Mouse (Mus musculus): ENCODE data around the gene Cx3cr1. TPM values are rescaled to one million over a fixed set of nuclear protein-coding genes. Genes with fewer than 3 reads are reported as not detected.
"Not testable (repeated sequence)": the region's sequence is repeated elsewhere in the genome, so short reads cannot be mapped to it uniquely, and the experiment has no call there.

Gene Cx3cr1
- polyA plus RNA-seq, 1 experiment from 2014 or later: 3.5 TPM

- DNase-seq: no peak
- Histone ChIP-seq H3K4me1 (replicated peaks) (peaks cover 9% of the 10 kb centered on the region), H3K9me3 (replicated peaks) (no peaks in the 10 kb centered on the region), H3K27ac (no peak overlapping the region), H3K27me3 (peaks cover 2% of the 10 kb centered on the region; the same call in 1 of the 2 replicates), H3K36me3 (no peaks in the 10 kb centered on the region), H3K9ac (no peak overlapping the region), H3K4me3 (replicated peaks) (no peak overlapping the region), H3K4me2 (no peak overlapping the region)
- ATAC-seq (ENCODE audit: low read depth): no peak
- 74% methylated on average over 5 of the region's 5 CpGs for WGBS (ENCODE audit: insufficient replicate concordance)
Observed at GRCm38 (mm10) chr9:120024625-120025024, 45.1 kb downstream of the Cx3cr1 start.

GRCm38 (mm10) chr9:120024171-120024570 is 45.5 kb downstream of the Cx3cr1 start:
- DNase-seq (no peak), ATAC-seq (ENCODE audit: low read depth) (no peak)
- 64% methylated on average over 10 of the region's 10 CpGs for WGBS (ENCODE audit: insufficient replicate concordance)
- H3K4me3 ChIP-seq (replicated peaks): no peak overlapping the region
- H3K4me1 ChIP-seq (replicated peaks): peaks cover 9% of the 10 kb centered on the region
- H3K27ac ChIP-seq: no peak overlapping the region
- H3K9ac ChIP-seq: no peak overlapping the region
- no peak overlapping the region for H3K4me2 ChIP-seq
- no peaks in the 10 kb centered on the region for H3K36me3 ChIP-seq
- no peaks in the 10 kb centered on the region for H3K9me3 ChIP-seq (replicated peaks)
- H3K27me3 ChIP-seq: peaks cover 2% of the 10 kb centered on the region; the same call in 1 of the 2 replicates

- WGBS (ENCODE audit: insufficient replicate concordance): 71% methylated on average over 18 of the region's 18 CpGs
- H3K9me3 ChIP-seq (replicated peaks): no peaks in the 10 kb centered on the region
- DNase-seq: no peak
- no peak within 1 kb of the TSS for H3K9ac ChIP-seq
- no peak within 1 kb of the TSS for H3K27ac ChIP-seq
- H3K4me1 ChIP-seq (replicated peaks): peaks cover 9% of the 10 kb centered on the region
- H3K4me2 ChIP-seq: no peak within 1 kb of the TSS
- H3K36me3 ChIP-seq: no peaks in the 10 kb centered on the region
- H3K4me3 ChIP-seq (replicated peaks): no peak within 1 kb of the TSS
- H3K27me3 ChIP-seq: peaks cover 2% of the 10 kb centered on the region; the same call in 1 of the 2 replicates
- no peak for ATAC-seq (ENCODE audit: low read depth)
Observed at GRCm38 (mm10) chr9:120023086-120023811, 46.4 kb downstream of the Cx3cr1 start, which contains the start of gene Xirp1. Gene Xirp1 (minus strand): TSS chr9:120023598.

- 63% methylated on average over 5 of the region's 5 CpGs for WGBS (ENCODE audit: insufficient replicate concordance)
- Histone ChIP-seq H3K9ac (no peak overlapping the region), H3K9me3 (replicated peaks) (no peaks in the 10 kb centered on the region), H3K4me3 (replicated peaks) (no peak overlapping the region), H3K4me1 (replicated peaks) (no peaks in the 10 kb centered on the region), H3K27ac (no peak overlapping the region), H3K27me3 (no peaks in the 10 kb centered on the region), H3K4me2 (no peak overlapping the region), H3K36me3 (no peaks in the 10 kb centered on the region)
- ATAC-seq (ENCODE audit: low read depth) (no peak), DNase-seq (no peak)
Observed at GRCm38 (mm10) chr9:120021164-120021563, 48.5 kb downstream of the Cx3cr1 start.

- Histone ChIP-seq H3K27ac (no peak overlapping the region), H3K9me3 (replicated peaks) (no peaks in the 10 kb centered on the region), H3K36me3 (no peaks in the 10 kb centered on the region), H3K27me3 (no peaks in the 10 kb centered on the region), H3K4me3 (replicated peaks) (no peak overlapping the region), H3K4me2 (no peak overlapping the region), H3K4me1 (replicated peaks) (no peaks in the 10 kb centered on the region), H3K9ac (no peak overlapping the region)
- DNase-seq (peak; percentile 45), ATAC-seq (ENCODE audit: low read depth) (no peak)
- WGBS (ENCODE audit: insufficient replicate concordance): 33% methylated on average over 7 of the region's 7 CpGs
Observed at GRCm38 (mm10) chr9:120020285-120020890, 49.3 kb downstream of the Cx3cr1 start.

- Histone ChIP-seq H3K27me3 (peaks cover 11% of the 10 kb centered on the region), H3K4me1 (replicated peaks) (no peaks in the 10 kb centered on the region; the same call in 1 of the 2 replicates), H3K9ac (no peak overlapping the region), H3K4me2 (no peak overlapping the region), H3K9me3 (replicated peaks) (no peaks in the 10 kb centered on the region), H3K27ac (no peak overlapping the region), H3K4me3 (replicated peaks) (no peak overlapping the region), H3K36me3 (no peaks in the 10 kb centered on the region)
- whole genome bisulfite sequencing (ENCODE audit: insufficient replicate concordance): 65% methylated on average over 10 of the region's 10 CpGs
- DNase-seq (no peak), ATAC-seq (ENCODE audit: low read depth) (no peak)
Observed at GRCm38 (mm10) chr9:120016956-120017355, 52.7 kb downstream of the Cx3cr1 start.

GRCm38 (mm10) chr9:120014828-120015227 is 54.9 kb downstream of the Cx3cr1 start:
- no peak overlapping the region for H3K4me3 ChIP-seq (replicated peaks)

GRCm38 (mm10) chr9:120013251-120013820 is 56.3 kb downstream of the Cx3cr1 start:
- 57% methylated on average over 11 of the region's 11 CpGs for WGBS (ENCODE audit: insufficient replicate concordance)
- H3K9me3 ChIP-seq (replicated peaks): no peaks in the 10 kb centered on the region
- no peak overlapping the region for H3K9ac ChIP-seq
- peaks cover 15% of the 10 kb centered on the region for H3K4me1 ChIP-seq (replicated peaks)
- no peak for DNase-seq
- ATAC-seq (ENCODE audit: low read depth): no peak
- no peak overlapping the region for H3K4me2 ChIP-seq
- H3K27ac ChIP-seq: no peak overlapping the region
- no peak overlapping the region for H3K4me3 ChIP-seq (replicated peaks)
- no peaks in the 10 kb centered on the region for H3K36me3 ChIP-seq
- H3K27me3 ChIP-seq: peaks cover 15% of the 10 kb centered on the region

More at GRCm38 (mm10) chr9:120014828-120015227, 54.9 kb downstream of the Cx3cr1 start:
- DNase-seq (no peak), ATAC-seq (ENCODE audit: low read depth) (no peak)
- H3K36me3 ChIP-seq: no peaks in the 10 kb centered on the region
- H3K27ac ChIP-seq: no peak overlapping the region
- no peak overlapping the region for H3K4me2 ChIP-seq
- WGBS (ENCODE audit: insufficient replicate concordance): 57% methylated on average over 6 of the region's 6 CpGs
- peaks cover 15% of the 10 kb centered on the region for H3K27me3 ChIP-seq
- no peak overlapping the region for H3K9ac ChIP-seq
- peaks cover 15% of the 10 kb centered on the region for H3K4me1 ChIP-seq (replicated peaks)
- H3K9me3 ChIP-seq (replicated peaks): no peaks in the 10 kb centered on the region

GRCm38 (mm10) chr9:120012781-120013180 is 56.9 kb downstream of the Cx3cr1 start:
- Histone ChIP-seq H3K4me3 (replicated peaks) (no peak overlapping the region), H3K4me1 (replicated peaks) (peaks cover 15% of the 10 kb centered on the region), H3K9me3 (replicated peaks) (no peaks in the 10 kb centered on the region), H3K36me3 (no peaks in the 10 kb centered on the region), H3K27ac (no peak overlapping the region), H3K27me3 (peaks cover 15% of the 10 kb centered on the region), H3K9ac (no peak overlapping the region), H3K4me2 (no peak overlapping the region)
- DNase-seq: no peak
- 74% methylated on average over 5 of the region's 5 CpGs for WGBS (ENCODE audit: insufficient replicate concordance)
- no peak for ATAC-seq (ENCODE audit: low read depth)

- not testable (repeated sequence) for H3K36me3 ChIP-seq; ATAC-seq (ENCODE audit: low read depth); H3K9me3 ChIP-seq (replicated peaks); H3K9ac ChIP-seq; DNase-seq; H3K27ac ChIP-seq; H3K4me2 ChIP-seq; H3K4me3 ChIP-seq (replicated peaks)
- Histone ChIP-seq H3K27me3 (peaks cover 15% of the 10 kb centered on the region), H3K4me1 (replicated peaks) (peaks cover 15% of the 10 kb centered on the region)
- 68% methylated on average over 6 of the region's 6 CpGs for WGBS (ENCODE audit: insufficient replicate concordance)
Observed at GRCm38 (mm10) chr9:120012161-120012560, 57.5 kb downstream of the Cx3cr1 start.

- DNase-seq (peak; percentile 43), ATAC-seq (ENCODE audit: low read depth) (peak; percentile 14; the same call in 1 of the 2 replicates)
- peak overlapping the region; percentile 43 for H3K4me3 ChIP-seq (replicated peaks)
- H3K27me3 ChIP-seq: peaks cover 15% of the 10 kb centered on the region
- H3K27ac ChIP-seq: no peak overlapping the region
- peak overlapping the region; percentile 68 for H3K4me2 ChIP-seq
- WGBS (ENCODE audit: insufficient replicate concordance): 1% methylated on average over 10 of the region's 10 CpGs
- 0 out of 2 replicates have a peak overlapping the region, but pooled peaks have one; percentile 7 for H3K9ac ChIP-seq
- no peaks in the 10 kb centered on the region; the same call in 1 of the 2 replicates for H3K36me3 ChIP-seq
- peaks cover 15% of the 10 kb centered on the region for H3K4me1 ChIP-seq (replicated peaks)
- no peaks in the 10 kb centered on the region for H3K9me3 ChIP-seq (replicated peaks)
Observed at GRCm38 (mm10) chr9:120011533-120011932, 58.1 kb downstream of the Cx3cr1 start.
